Mouse (Mus musculus): ENCODE measurements around the gene F8.
"Not testable (repeated sequence)": the region's sequence is repeated elsewhere in the genome, so short reads cannot be mapped to it uniquely, and the experiment has no call there.

Gene F8

GRCm38 (mm10) chrX:75382195-75382771, at the start of gene F8, which contains the start of gene Fundc2:
Gene F8, minus strand, starts transcription at chrX:75382615.
Gene Fundc2, plus strand, starts transcription at chrX:75382399.
- DNase-seq (ENCODE audit: low spot score in 2 of 2): peak; percentile 16 to 46

- peak; percentile 70 to 84 for DNase-seq (ENCODE audit: low spot score in 2 of 2)
These were observed 33.7 kb upstream of the F8 start, which contains the start of the genes Cmc4, Mtcp1 and Brcc3 for GRCm38 (mm10) chrX:75415936-75416785. Gene Cmc4, minus strand, starts transcription at chrX:75416584. Gene Mtcp1, minus strand, starts transcription at chrX:75416588. Gene Brcc3, plus strand, starts transcription at chrX:75416628.

DNA sequence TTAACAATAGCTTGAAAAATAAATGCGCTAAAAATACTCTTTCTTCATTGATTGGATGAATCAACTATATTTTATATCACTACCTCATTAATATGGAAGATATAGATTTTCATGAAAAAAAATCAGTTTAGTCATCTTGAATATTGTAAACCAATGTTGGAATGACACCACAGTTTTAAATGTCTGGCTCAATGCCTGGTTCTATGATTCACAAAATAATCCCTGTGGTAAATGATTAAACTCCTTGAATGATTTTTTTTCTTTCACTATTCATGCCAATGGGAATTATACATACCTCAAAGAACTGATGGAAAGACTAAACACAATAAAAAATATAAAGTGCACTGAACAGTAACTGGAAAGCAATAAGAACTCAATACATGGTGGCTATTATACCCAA, 27.3 kb upstream of the F8 start:
- no peak for DNase-seq (ENCODE audit: low spot score in 2 of 2)

DNA sequence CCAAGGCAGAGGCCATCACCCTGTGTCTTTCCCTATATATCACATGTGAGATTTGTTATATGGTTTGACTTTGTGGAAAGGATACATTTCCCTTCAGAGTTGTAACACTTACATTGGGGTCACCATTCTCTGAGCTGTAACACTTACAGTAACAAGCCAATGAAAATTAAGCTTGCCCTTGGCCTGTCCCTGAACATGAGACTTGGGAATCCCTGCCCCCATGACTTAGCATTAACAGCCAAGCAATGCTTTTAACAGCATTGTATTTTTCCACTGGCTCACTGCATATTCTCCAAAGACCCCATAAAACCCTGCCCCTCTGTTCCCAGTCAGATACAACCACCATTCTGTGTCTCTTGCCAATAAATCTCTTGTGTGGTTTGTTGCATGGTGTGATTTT, 20.9 kb upstream of the F8 start:
- DNase-seq (ENCODE audit: low spot score in 2 of 2): no peak

- no peak for DNase-seq (ENCODE audit: low spot score in 2 of 2)
These were observed 20.3 kb upstream of the F8 start for GRCm38 (mm10) chrX:75402668-75403067.

- DNase-seq (ENCODE audit: low spot score in 2 of 2): no peak
These were observed 17.1 kb upstream of the F8 start for GRCm38 (mm10) chrX:75399471-75399870.

- no peak for DNase-seq (ENCODE audit: low spot score in 2 of 2)
These were observed 716 bp downstream of the F8 start for GRCm38 (mm10) chrX:75381699-75382098.

- no peak for DNase-seq (ENCODE audit: low spot score in 2 of 2)
These were observed 1.2 kb downstream of the F8 start for GRCm38 (mm10) chrX:75381176-75381575.

GRCm38 (mm10) chrX:75376815-75377214, 5.6 kb downstream of the F8 start:
- no peak for DNase-seq (ENCODE audit: low spot score in 2 of 2)

DNA sequence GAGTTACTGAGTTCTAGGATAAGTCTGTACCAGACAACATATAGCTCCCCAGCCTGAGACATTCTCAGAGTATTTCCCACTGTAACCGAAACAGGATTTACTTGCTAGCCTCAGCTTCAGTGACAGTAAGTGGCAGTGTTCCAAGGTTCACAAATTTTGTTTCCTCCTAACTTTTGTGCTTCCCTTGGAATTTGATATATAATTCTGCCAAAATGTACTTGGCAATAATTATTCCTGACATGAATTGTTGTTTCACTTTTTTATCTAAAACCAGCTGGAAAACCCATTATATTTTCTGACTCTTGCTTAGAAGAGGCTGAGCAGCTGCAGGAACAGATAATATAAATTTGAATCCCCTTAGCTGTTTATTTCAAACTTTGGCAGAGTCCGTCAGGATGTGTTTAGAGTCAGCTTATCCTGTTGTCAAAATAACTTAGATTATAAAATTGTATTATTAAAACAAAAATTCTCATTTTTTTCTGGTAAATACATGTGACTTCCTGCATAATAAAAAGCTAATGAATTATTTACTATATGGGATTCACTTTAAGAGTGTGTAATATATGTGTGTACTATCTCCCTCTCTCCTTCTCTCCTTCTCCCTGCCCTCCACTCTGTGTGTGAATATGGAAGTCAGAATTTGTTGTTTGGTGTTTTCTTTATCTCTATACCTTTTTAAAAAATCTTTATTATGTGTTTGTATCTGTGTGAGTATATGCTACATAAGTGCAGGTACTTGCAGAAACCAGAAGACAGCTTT, 9.6 kb downstream of the F8 start:
- DNase-seq (ENCODE audit: low spot score in 2 of 2): no peak

DNA sequence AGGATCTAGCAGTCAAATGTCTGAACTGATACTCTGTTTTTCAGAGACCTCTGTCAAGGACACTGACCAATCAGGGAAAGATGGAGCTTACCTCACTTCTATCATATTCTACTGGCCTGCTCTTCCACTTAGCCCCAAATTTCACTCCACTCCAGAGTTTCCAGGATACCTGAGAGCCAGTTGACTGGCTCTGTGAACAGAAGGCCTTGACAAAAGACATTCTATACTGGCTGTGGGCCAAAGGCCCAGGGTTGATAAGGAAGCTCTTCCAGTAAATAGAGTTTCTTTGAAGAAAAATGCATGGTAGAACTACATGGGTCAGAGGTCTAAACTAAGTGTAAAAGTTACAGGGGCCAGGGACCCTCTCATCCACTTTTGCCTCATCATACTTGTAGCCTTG, 12.2 kb downstream of the F8 start:
- no peak for DNase-seq (ENCODE audit: low spot score in 2 of 2)

DNA sequence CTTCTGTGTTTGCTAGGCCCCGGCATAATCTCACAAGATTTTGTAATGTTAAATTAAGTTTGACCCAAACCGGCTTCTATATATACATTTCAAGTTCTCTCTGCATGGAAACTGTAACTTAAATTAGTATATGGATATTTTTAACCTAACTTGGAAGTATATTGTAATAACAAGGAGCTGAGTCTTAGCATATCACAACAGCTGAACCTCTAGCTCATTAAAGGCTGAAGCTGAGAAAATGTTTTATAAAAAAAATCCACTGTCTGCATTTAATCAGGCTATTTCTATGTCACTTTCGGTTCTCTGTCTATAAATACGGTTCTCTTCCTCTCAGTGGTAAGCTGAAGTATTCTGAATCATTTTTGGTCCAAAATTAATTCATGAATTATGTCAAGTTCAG, 58.9 kb downstream of the F8 start:
- DNase-seq (ENCODE audit: low spot score in 2 of 2): peak in 1 of 2 experiments; percentile 0

GRCm38 (mm10) chrX:75271676-75272075, 110.7 kb downstream of the F8 start:
- DNase-seq (ENCODE audit: low spot score in 2 of 2): no peak

- not testable (repeated sequence) for DNase-seq (ENCODE audit: low spot score in 2 of 2)
These were observed 148.6 kb downstream of the F8 start for GRCm38 (mm10) chrX:75233603-75234376.

DNA sequence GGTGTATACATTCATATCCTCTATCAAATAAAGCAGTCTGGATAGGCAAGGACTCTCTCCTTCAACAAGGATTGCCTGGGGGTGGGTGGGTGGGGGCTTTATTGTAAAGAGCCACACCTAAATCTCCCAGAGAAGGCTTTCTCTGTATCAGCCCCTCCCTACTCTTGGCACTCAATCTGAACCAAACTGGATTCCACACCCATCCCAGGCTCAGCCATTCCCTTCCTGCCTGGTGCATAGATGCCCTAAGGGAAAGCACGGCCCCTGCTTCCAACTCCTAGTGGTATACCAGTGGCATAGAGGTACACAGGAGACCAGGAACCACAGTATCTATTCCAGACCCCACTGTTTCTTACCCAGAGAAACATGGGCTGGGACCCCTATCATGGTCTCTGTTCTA, 151.0 kb downstream of the F8 start:
- DNase-seq (ENCODE audit: low spot score in 2 of 2): no peak

DNA sequence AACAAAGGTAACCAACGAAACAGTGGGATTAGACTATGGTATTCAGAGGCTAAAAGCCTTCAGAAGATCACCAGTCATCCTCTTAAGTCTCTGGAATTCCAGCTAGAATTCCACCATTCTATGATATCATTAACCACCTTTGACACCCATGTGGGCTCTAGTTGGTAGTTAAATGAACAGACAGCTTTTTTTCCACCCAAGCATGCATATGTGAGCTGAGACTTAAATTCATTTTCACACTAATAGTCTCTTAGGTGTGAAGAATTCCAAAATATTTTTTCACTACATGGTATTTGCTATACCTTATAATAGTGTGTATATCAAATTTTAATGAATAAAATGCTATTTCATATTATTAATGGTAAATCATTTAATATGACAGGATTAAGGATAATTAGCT, 218.7 kb downstream of the F8 start, which contains the start of gene Smim9:
TSS of gene Smim9 (minus strand) at position 101 of the 400 bp plus-strand sequence.
- DNase-seq (ENCODE audit: low spot score in 2 of 2): no peak

GRCm38 (mm10) chrX:75155576-75156243, 226.7 kb downstream of the F8 start:
- DNase-seq (ENCODE audit: low spot score in 2 of 2): no peak

DNA sequence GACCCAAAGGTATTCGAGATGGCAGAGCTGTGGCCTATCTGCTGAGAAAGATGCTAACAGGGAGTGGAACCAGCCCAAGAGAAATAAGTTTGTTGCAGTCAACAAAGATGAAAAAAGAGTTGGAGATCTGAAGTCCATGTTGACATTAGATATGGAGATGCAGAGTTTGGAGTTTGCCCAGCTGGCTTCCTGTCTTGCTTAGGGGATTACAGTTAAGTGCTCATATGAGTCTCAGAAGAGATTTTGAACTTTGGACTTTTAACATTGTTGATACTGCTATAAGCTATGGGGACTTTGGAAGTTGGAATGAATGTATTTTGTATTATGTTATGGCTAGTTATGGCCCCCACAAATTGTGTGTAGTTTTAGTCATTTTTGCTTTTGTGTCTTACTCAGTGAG, 230.2 kb downstream of the F8 start:
- no peak for DNase-seq (ENCODE audit: low spot score in 2 of 2)

DNA sequence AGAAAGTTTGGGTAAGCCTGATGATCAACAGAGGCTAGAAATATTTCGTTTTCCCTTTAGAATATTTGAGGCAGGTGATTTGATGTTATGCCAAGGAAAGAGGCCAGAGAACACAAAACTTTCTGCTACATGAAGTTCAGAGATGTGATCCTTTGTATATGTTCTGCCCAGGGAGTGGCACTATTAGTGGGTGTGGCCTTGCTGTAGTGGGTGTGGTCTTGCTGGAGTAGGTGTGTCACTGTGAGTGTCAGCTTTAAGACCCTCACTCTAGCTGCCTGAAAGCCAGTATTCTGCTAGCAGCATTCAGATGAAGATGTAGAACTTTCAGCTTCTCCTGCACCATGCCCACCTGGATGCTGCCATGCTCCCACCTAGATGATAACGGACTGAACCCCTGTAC, 232.1 kb downstream of the F8 start:
- no peak for DNase-seq (ENCODE audit: low spot score in 2 of 2)

- no peak for DNase-seq (ENCODE audit: low spot score in 2 of 2)
These were observed 234.0 kb downstream of the F8 start for GRCm38 (mm10) chrX:75148414-75148813.

DNA sequence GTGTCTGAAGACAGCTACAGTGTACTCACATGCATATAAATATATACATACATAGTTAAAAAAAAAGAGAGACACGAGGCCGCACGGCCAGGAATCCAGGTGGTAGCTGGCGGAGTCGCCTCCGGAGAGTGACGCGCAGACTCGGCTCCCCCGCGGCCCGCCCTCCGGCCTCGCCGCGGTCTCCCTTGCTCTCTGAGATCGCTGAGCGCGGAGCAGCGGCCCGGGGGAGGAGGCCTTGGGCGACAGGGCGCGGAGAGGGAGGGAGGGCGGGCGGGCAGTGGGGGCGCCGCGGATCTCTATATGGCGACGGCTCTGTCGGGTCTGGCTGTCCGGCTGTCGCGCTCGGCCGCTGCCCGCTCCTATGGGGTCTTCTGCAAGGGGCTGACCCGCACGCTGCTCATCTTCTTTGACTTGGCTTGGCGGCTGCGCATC, 239.3 kb downstream of the F8 start:
- not testable (repeated sequence) for DNase-seq (ENCODE audit: low spot score in 2 of 2)

Measured in left cerebral cortex, adult 9 months (tissue).